Mouse (Mus musculus): ENCODE data around the gene Golm1. TPM values are rescaled to one million over a fixed set of nuclear protein-coding genes. Genes with fewer than 3 reads are reported as not detected.

Golm1 gene
- polyA plus RNA-seq, 1 experiment, result 23.3 TPM

GRCm38 (mm10) chr13:59661966-59662365 is 13.6 kb downstream of the Golm1 start:
- TF ChIP-seq CTCF (IDR thresholded peaks at IDR 0.05; ENCODE audit: borderline replicate concordance, insufficient read depth, low read depth, low read length), result no peak
- no peak for TF ChIP-seq POLR2A (IDR thresholded peaks at IDR 0.05; ENCODE audit: borderline replicate concordance, insufficient read depth, low read length)
- WGBS, result 96% methylated on average over 12 of the region's 12 CpGs
- no peaks in the 10 kb centered on the region for H3K27me3 ChIP-seq (ENCODE audit: control insufficient read depth, insufficient read depth, low read length)

DNA sequence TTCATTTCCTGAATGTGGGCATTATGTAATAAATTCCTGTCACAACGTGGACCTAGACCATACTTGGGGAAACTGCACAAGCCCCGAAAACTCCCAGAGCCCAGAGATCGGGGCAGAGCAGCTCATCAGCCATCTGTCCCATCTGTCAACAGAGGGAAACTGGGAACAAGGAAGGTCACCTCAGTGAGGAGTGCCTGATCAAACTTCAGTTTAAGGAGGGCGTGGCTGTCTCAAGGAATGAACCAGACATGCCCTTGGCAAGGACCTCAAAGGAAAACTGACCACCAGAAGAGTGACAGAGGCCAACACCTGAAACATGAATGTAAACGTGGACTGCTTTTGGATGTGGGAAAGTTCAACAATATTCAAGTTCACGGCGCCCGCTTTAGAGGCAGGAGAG is 14.2 kb downstream of the Golm1 start:
- 78% methylated on average over 8 of the region's 8 CpGs for WGBS
- Histone ChIP-seq H3K4me3 (replicated peaks; ENCODE audit: insufficient read depth, low read depth, low read length) (no peak overlapping the region), H3K4me1 (ENCODE audit: control insufficient read depth, insufficient read depth, low read length) (peaks cover 16% of the 10 kb centered on the region), H3K27me3 (ENCODE audit: control insufficient read depth, insufficient read depth, low read length) (no peaks in the 10 kb centered on the region), H3K27ac (ENCODE audit: insufficient read depth, low read length) (no peak overlapping the region)
- DNase-seq, result no peak
- no peak for TF ChIP-seq POLR2A (IDR thresholded peaks at IDR 0.05; ENCODE audit: borderline replicate concordance, insufficient read depth, low read length)
- no peak for TF ChIP-seq CTCF (IDR thresholded peaks at IDR 0.05; ENCODE audit: borderline replicate concordance, insufficient read depth, low read depth, low read length)

More at GRCm38 (mm10) chr13:59661966-59662365, 13.6 kb downstream of the Golm1 start:
- DNase-seq, result no peak
- no peak overlapping the region for H3K27ac ChIP-seq (ENCODE audit: insufficient read depth, low read length)
- H3K4me3 ChIP-seq (replicated peaks; ENCODE audit: insufficient read depth, low read depth, low read length), result no peak overlapping the region
- peaks cover 21% of the 10 kb centered on the region for H3K4me1 ChIP-seq (ENCODE audit: control insufficient read depth, insufficient read depth, low read length)

- Histone ChIP-seq H3K27me3 (ENCODE audit: control insufficient read depth, insufficient read depth, low read length) (no peaks in the 10 kb centered on the region), H3K4me1 (ENCODE audit: control insufficient read depth, insufficient read depth, low read length) (peaks cover 9% of the 10 kb centered on the region), H3K4me3 (replicated peaks; ENCODE audit: insufficient read depth, low read depth, low read length) (no peak overlapping the region), H3K27ac (ENCODE audit: insufficient read depth, low read length) (no peak overlapping the region)
- TF ChIP-seq CTCF (IDR thresholded peaks at IDR 0.05; ENCODE audit: borderline replicate concordance, insufficient read depth, low read depth, low read length) (no peak), POLR2A (IDR thresholded peaks at IDR 0.05; ENCODE audit: borderline replicate concordance, insufficient read depth, low read length) (no peak)
- 96% methylated on average over 3 of the region's 3 CpGs for WGBS
- DNase-seq, result no peak
Measured at GRCm38 (mm10) chr13:59660371-59660770, 15.2 kb downstream of the Golm1 start.

- no peaks in the 10 kb centered on the region for H3K27me3 ChIP-seq (ENCODE audit: control insufficient read depth, insufficient read depth, low read length)
- H3K4me3 ChIP-seq (replicated peaks; ENCODE audit: insufficient read depth, low read depth, low read length), result no peak overlapping the region
- peaks cover 30% of the 10 kb centered on the region for H3K4me1 ChIP-seq (ENCODE audit: control insufficient read depth, insufficient read depth, low read length)
- no peak for DNase-seq
- 79% methylated on average over 5 of the region's 5 CpGs for WGBS
- no peak overlapping the region for H3K27ac ChIP-seq (ENCODE audit: insufficient read depth, low read length)
- no peak for TF ChIP-seq CTCF (IDR thresholded peaks at IDR 0.05; ENCODE audit: borderline replicate concordance, insufficient read depth, low read depth, low read length)
- TF ChIP-seq POLR2A (IDR thresholded peaks at IDR 0.05; ENCODE audit: borderline replicate concordance, insufficient read depth, low read length), result no peak
Measured at GRCm38 (mm10) chr13:59657781-59658180, 17.8 kb downstream of the Golm1 start.

DNA sequence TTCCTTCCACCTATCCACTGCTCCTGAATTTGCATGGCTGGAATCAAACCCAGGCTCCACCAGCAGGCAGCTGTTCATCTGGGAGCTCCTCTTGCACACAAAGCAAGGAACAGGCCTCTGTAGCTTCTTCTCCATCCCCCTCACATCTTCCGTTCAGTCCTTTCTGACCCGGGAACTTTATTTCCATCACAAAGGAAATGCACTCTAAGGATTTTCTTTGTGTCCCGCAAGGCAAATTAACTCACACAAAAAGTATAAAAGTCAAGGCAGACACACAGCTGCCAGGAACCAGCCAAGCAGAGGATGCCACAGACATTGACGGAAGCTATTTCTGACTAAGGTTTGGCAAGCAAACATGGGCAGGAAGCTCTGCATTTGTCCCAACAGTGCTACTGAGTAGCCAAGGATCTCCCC is 18.6 kb downstream of the Golm1 start:
- DNase-seq, result no peak
- peaks cover 37% of the 10 kb centered on the region for H3K4me1 ChIP-seq (ENCODE audit: control insufficient read depth, insufficient read depth, low read length)
- 24% methylated on average over 4 of the region's 4 CpGs for WGBS
- H3K4me3 ChIP-seq (replicated peaks; ENCODE audit: insufficient read depth, low read depth, low read length), result no peak overlapping the region
- H3K27ac ChIP-seq (ENCODE audit: insufficient read depth, low read length), result no peak overlapping the region
- TF ChIP-seq CTCF (IDR thresholded peaks at IDR 0.05; ENCODE audit: borderline replicate concordance, insufficient read depth, low read depth, low read length) (no peak), POLR2A (IDR thresholded peaks at IDR 0.05; ENCODE audit: borderline replicate concordance, insufficient read depth, low read length) (no peak)
- H3K27me3 ChIP-seq (ENCODE audit: control insufficient read depth, insufficient read depth, low read length), result no peaks in the 10 kb centered on the region

GRCm38 (mm10) chr13:59656316-59656832 is 19.2 kb downstream of the Golm1 start:
- Histone ChIP-seq H3K27ac (ENCODE audit: insufficient read depth, low read length) (no peak overlapping the region), H3K27me3 (ENCODE audit: control insufficient read depth, insufficient read depth, low read length) (no peaks in the 10 kb centered on the region)

GRCm38 (mm10) chr13:59655718-59656315 is 19.8 kb downstream of the Golm1 start:
- 95% methylated on average over 15 of the region's 15 CpGs for WGBS
- Histone ChIP-seq H3K27ac (ENCODE audit: insufficient read depth, low read length) (no peak overlapping the region), H3K27me3 (ENCODE audit: control insufficient read depth, insufficient read depth, low read length) (no peaks in the 10 kb centered on the region), H3K4me1 (ENCODE audit: control insufficient read depth, insufficient read depth, low read length) (peaks cover 38% of the 10 kb centered on the region), H3K4me3 (replicated peaks; ENCODE audit: insufficient read depth, low read depth, low read length) (no peak overlapping the region)
- no peak for DNase-seq
- no peak for TF ChIP-seq CTCF (IDR thresholded peaks at IDR 0.05; ENCODE audit: borderline replicate concordance, insufficient read depth, low read depth, low read length)

More at GRCm38 (mm10) chr13:59656316-59656832, 19.2 kb downstream of the Golm1 start:
- Histone ChIP-seq H3K4me3 (replicated peaks; ENCODE audit: insufficient read depth, low read depth, low read length) (no peak overlapping the region), H3K4me1 (ENCODE audit: control insufficient read depth, insufficient read depth, low read length) (peaks cover 36% of the 10 kb centered on the region)
- no peak for DNase-seq
- no peak for TF ChIP-seq CTCF (IDR thresholded peaks at IDR 0.05; ENCODE audit: borderline replicate concordance, insufficient read depth, low read depth, low read length)
- TF ChIP-seq POLR2A (IDR thresholded peaks at IDR 0.05; ENCODE audit: borderline replicate concordance, insufficient read depth, low read length), result no peak
- 70% methylated on average over 10 of the region's 10 CpGs for WGBS

DNA sequence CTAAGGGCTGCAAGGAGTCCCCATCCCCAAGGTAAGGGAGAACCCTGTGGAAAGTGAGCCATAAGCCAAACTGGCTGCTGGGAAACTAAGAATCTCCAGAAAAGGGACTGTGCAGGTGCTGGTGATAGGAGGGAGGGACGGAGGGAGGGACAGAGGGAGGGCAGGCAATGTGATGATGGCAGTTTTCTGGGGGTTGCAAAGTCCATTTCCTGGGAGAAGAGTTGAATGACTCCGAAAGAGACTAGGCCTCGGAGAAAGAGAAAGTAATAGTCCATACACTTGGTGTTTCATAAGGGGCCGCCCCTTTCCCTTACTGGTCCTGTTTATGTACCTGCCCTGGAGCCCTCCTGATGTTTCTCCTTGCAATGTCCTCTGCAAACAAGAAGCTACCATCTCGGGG is 21.1 kb downstream of the Golm1 start:
- Histone ChIP-seq H3K4me3 (replicated peaks; ENCODE audit: insufficient read depth, low read depth, low read length) (no peak overlapping the region), H3K27me3 (ENCODE audit: control insufficient read depth, insufficient read depth, low read length) (no peaks in the 10 kb centered on the region), H3K27ac (ENCODE audit: insufficient read depth, low read length) (no peak overlapping the region), H3K4me1 (ENCODE audit: control insufficient read depth, insufficient read depth, low read length) (peaks cover 42% of the 10 kb centered on the region)
- WGBS, result 92% methylated on average over 5 of the region's 5 CpGs
- no peak for TF ChIP-seq POLR2A (IDR thresholded peaks at IDR 0.05; ENCODE audit: borderline replicate concordance, insufficient read depth, low read length)
- TF ChIP-seq CTCF (IDR thresholded peaks at IDR 0.05; ENCODE audit: borderline replicate concordance, insufficient read depth, low read depth, low read length), result no peak
- no peak for DNase-seq

Data from cerebellum, adult 2 months (tissue).